Mouse (Mus musculus): Measurements from ENCODE around the gene Cdc73. TPM values are rescaled to one million over a fixed set of nuclear protein-coding genes. Genes with fewer than 3 reads are reported as not detected.
"Not testable (repeated sequence)": the region's sequence is repeated elsewhere in the genome, so short reads cannot be mapped to it uniquely, and the experiment has no call there.

Gene Cdc73
- polyA plus RNA-seq, 1 experiment from 2014 or later, result 20.6 TPM

- H3K27me3 ChIP-seq (ENCODE audit: control insufficient read depth, insufficient read depth, low read length), result no peaks in the 10 kb centered on the region
- no peaks in the 10 kb centered on the region for H3K9me3 ChIP-seq (ENCODE audit: control insufficient read depth, low read length)
- H3K9ac ChIP-seq (replicated peaks; ENCODE audit: low read length), result no peak overlapping the region
- ATAC-seq (ENCODE audit: low FRiP score, low TSS enrichment) (no peak), DNase-seq (no peak)
- no peak overlapping the region for H3K4me3 ChIP-seq (replicated peaks; ENCODE audit: low read depth, low read length)
- H3K4me1 ChIP-seq (ENCODE audit: control insufficient read depth, insufficient read depth, low read length), result no peaks in the 10 kb centered on the region
- H3K36me3 ChIP-seq (ENCODE audit: control insufficient read depth, insufficient read depth, low read length), result no peaks in the 10 kb centered on the region
- no peak overlapping the region for H3K27ac ChIP-seq (replicated peaks; ENCODE audit: low read depth, low read length)
- 52% methylated on average over 4 of the region's 4 CpGs for WGBS
- no peak overlapping the region for H3K4me2 ChIP-seq (ENCODE audit: low read length)
Observed at GRCm38 (mm10) chr1:143731691-143732090, 29.0 kb upstream of the Cdc73 start.

- no peaks in the 10 kb centered on the region for H3K9me3 ChIP-seq (ENCODE audit: control insufficient read depth, low read length)
- no peak overlapping the region for H3K4me3 ChIP-seq (replicated peaks; ENCODE audit: low read depth, low read length)
- no peak overlapping the region for H3K4me2 ChIP-seq (ENCODE audit: low read length)
- no peaks in the 10 kb centered on the region for H3K27me3 ChIP-seq (ENCODE audit: control insufficient read depth, insufficient read depth, low read length)
- DNase-seq (peak; percentile 26), ATAC-seq (ENCODE audit: low FRiP score, low TSS enrichment) (no peak)
- no peak overlapping the region for H3K9ac ChIP-seq (replicated peaks; ENCODE audit: low read length)
- H3K36me3 ChIP-seq (ENCODE audit: control insufficient read depth, insufficient read depth, low read length), result no peaks in the 10 kb centered on the region
- H3K27ac ChIP-seq (replicated peaks; ENCODE audit: low read depth, low read length), result no peak overlapping the region
- no peaks in the 10 kb centered on the region for H3K4me1 ChIP-seq (ENCODE audit: control insufficient read depth, insufficient read depth, low read length)
- WGBS, result 85% methylated on average over 2 of the region's 2 CpGs
Observed at GRCm38 (mm10) chr1:143730899-143731298, 28.2 kb upstream of the Cdc73 start.

GRCm38 (mm10) chr1:143727701-143728445 is 25.2 kb upstream of the Cdc73 start:
- ATAC-seq (ENCODE audit: low FRiP score, low TSS enrichment) (no peak), DNase-seq (no peak)
- Histone ChIP-seq H3K9me3 (ENCODE audit: control insufficient read depth, low read length) (no peaks in the 10 kb centered on the region), H3K4me3 (replicated peaks; ENCODE audit: low read depth, low read length) (no peak overlapping the region), H3K4me2 (ENCODE audit: low read length) (no peak overlapping the region), H3K27ac (replicated peaks; ENCODE audit: low read depth, low read length) (no peak overlapping the region), H3K4me1 (ENCODE audit: control insufficient read depth, insufficient read depth, low read length) (no peaks in the 10 kb centered on the region), H3K9ac (replicated peaks; ENCODE audit: low read length) (no peak overlapping the region), H3K36me3 (ENCODE audit: control insufficient read depth, insufficient read depth, low read length) (no peaks in the 10 kb centered on the region), H3K27me3 (ENCODE audit: control insufficient read depth, insufficient read depth, low read length) (no peaks in the 10 kb centered on the region)
- WGBS, result 91% methylated on average over 9 of the region's 9 CpGs

GRCm38 (mm10) chr1:143724456-143725064 is 21.9 kb upstream of the Cdc73 start:
- Histone ChIP-seq H3K36me3 (ENCODE audit: control insufficient read depth, insufficient read depth, low read length) (no peaks in the 10 kb centered on the region), H3K9me3 (ENCODE audit: control insufficient read depth, low read length) (no peaks in the 10 kb centered on the region), H3K27ac (replicated peaks; ENCODE audit: low read depth, low read length) (no peak overlapping the region), H3K4me2 (ENCODE audit: low read length) (no peak overlapping the region), H3K27me3 (ENCODE audit: control insufficient read depth, insufficient read depth, low read length) (no peaks in the 10 kb centered on the region), H3K4me1 (ENCODE audit: control insufficient read depth, insufficient read depth, low read length) (no peaks in the 10 kb centered on the region), H3K4me3 (replicated peaks; ENCODE audit: low read depth, low read length) (no peak overlapping the region), H3K9ac (replicated peaks; ENCODE audit: low read length) (no peak overlapping the region)
- 92% methylated on average over 5 of the region's 5 CpGs for WGBS
- no peak for ATAC-seq (ENCODE audit: low FRiP score, low TSS enrichment)
- DNase-seq, result no peak

- DNase-seq; ATAC-seq (ENCODE audit: low FRiP score, low TSS enrichment); H3K4me3 ChIP-seq (replicated peaks; ENCODE audit: low read depth, low read length); H3K9ac ChIP-seq (replicated peaks; ENCODE audit: low read length); H3K27me3 ChIP-seq (ENCODE audit: control insufficient read depth, insufficient read depth, low read length); H3K4me1 ChIP-seq (ENCODE audit: control insufficient read depth, insufficient read depth, low read length); H3K9me3 ChIP-seq (ENCODE audit: control insufficient read depth, low read length); H3K36me3 ChIP-seq (ENCODE audit: control insufficient read depth, insufficient read depth, low read length); H3K27ac ChIP-seq (replicated peaks; ENCODE audit: low read depth, low read length); H3K4me2 ChIP-seq (ENCODE audit: low read length): not testable (repeated sequence)
- WGBS, result no CpG with 5 or more reads among the region's 2 CpGs
Observed at GRCm38 (mm10) chr1:143716038-143716437, 13.3 kb upstream of the Cdc73 start, which contains the start of gene Glrx2. Glrx2 (plus strand) TSS chr1:143716338.

- no peak overlapping the region for H3K4me3 ChIP-seq (replicated peaks; ENCODE audit: low read depth, low read length)
- ATAC-seq (ENCODE audit: low FRiP score, low TSS enrichment) (no peak), DNase-seq (no peak)
- no peak overlapping the region for H3K27ac ChIP-seq (replicated peaks; ENCODE audit: low read depth, low read length)
- no peaks in the 10 kb centered on the region for H3K9me3 ChIP-seq (ENCODE audit: control insufficient read depth, low read length)
- no peak overlapping the region for H3K4me2 ChIP-seq (ENCODE audit: low read length)
- no peaks in the 10 kb centered on the region for H3K4me1 ChIP-seq (ENCODE audit: control insufficient read depth, insufficient read depth, low read length)
- WGBS, result 87% methylated on average over 5 of the region's 5 CpGs
- no peaks in the 10 kb centered on the region for H3K36me3 ChIP-seq (ENCODE audit: control insufficient read depth, insufficient read depth, low read length)
- H3K9ac ChIP-seq (replicated peaks; ENCODE audit: low read length), result no peak overlapping the region
- no peaks in the 10 kb centered on the region for H3K27me3 ChIP-seq (ENCODE audit: control insufficient read depth, insufficient read depth, low read length)
Observed at GRCm38 (mm10) chr1:143710627-143710976, 7.9 kb upstream of the Cdc73 start.

GRCm38 (mm10) chr1:143709966-143710626 is 7.4 kb upstream of the Cdc73 start:
- Histone ChIP-seq H3K9me3 (ENCODE audit: control insufficient read depth, low read length) (no peaks in the 10 kb centered on the region), H3K27ac (replicated peaks; ENCODE audit: low read depth, low read length) (no peak overlapping the region), H3K4me3 (replicated peaks; ENCODE audit: low read depth, low read length) (no peak overlapping the region), H3K36me3 (ENCODE audit: control insufficient read depth, insufficient read depth, low read length) (no peaks in the 10 kb centered on the region), H3K4me1 (ENCODE audit: control insufficient read depth, insufficient read depth, low read length) (no peaks in the 10 kb centered on the region), H3K9ac (replicated peaks; ENCODE audit: low read length) (no peak overlapping the region), H3K27me3 (ENCODE audit: control insufficient read depth, insufficient read depth, low read length) (no peaks in the 10 kb centered on the region), H3K4me2 (ENCODE audit: low read length) (no peak overlapping the region)
- DNase-seq (no peak), ATAC-seq (ENCODE audit: low FRiP score, low TSS enrichment) (no peak)
- 68% methylated on average over 7 of the region's 7 CpGs for WGBS

GRCm38 (mm10) chr1:143708361-143708760 is 5.7 kb upstream of the Cdc73 start:
- Histone ChIP-seq H3K27ac (replicated peaks; ENCODE audit: low read depth, low read length) (no peak overlapping the region), H3K27me3 (ENCODE audit: control insufficient read depth, insufficient read depth, low read length) (no peaks in the 10 kb centered on the region), H3K4me1 (ENCODE audit: control insufficient read depth, insufficient read depth, low read length) (no peaks in the 10 kb centered on the region), H3K9me3 (ENCODE audit: control insufficient read depth, low read length) (no peaks in the 10 kb centered on the region), H3K4me3 (replicated peaks; ENCODE audit: low read depth, low read length) (no peak overlapping the region), H3K9ac (replicated peaks; ENCODE audit: low read length) (no peak overlapping the region), H3K36me3 (ENCODE audit: control insufficient read depth, insufficient read depth, low read length) (no peaks in the 10 kb centered on the region), H3K4me2 (ENCODE audit: low read length) (no peak overlapping the region)
- 83% methylated on average over 6 of the region's 6 CpGs for WGBS
- DNase-seq (no peak), ATAC-seq (ENCODE audit: low FRiP score, low TSS enrichment) (no peak)
